Mouse (Mus musculus) spleen, adult 2 months (tissue): ENCODE results near the gene Slc31a1. TPM values are rescaled to one million over a fixed set of nuclear protein-coding genes. Genes with fewer than 3 reads are reported as not detected.

Experiments used
- DNase-seq, 2 experiments: peaks; one replicate each; pipeline versions ENCODE4 v3.0.0 to v3.0.0-alpha.2; 2012 to 2021; ENCODE audit warnings: low spot score in 2 of 2, low read depth in 1 of 2
- H3K27ac ChIP-seq: fragments of 200-500 bp; 2 replicates; pipeline ENCODE4 v1.5.1; 2012; ENCODE audit warnings: low read length, inconsistent platforms; ENCODE audit not compliant: insufficient read depth
- H3K27me3 ChIP-seq: fragments of 200-500 bp; 2 replicates; pipeline ENCODE4 v1.6.1; 2012; ENCODE audit warnings: mild to moderate bottlenecking, moderate library complexity, low read length, inconsistent platforms; ENCODE audit not compliant: control insufficient read depth, insufficient read depth
- H3K36me3 ChIP-seq: fragments of 200-500 bp; 2 replicates; pipeline ENCODE4 v1.6.1; 2012; ENCODE audit warnings: mild to moderate bottlenecking, low read length, inconsistent platforms; ENCODE audit not compliant: control insufficient read depth, insufficient read depth
- H3K4me1 ChIP-seq: fragments of 200-500 bp; 2 replicates; pipeline ENCODE4 v1.6.1; 2011; ENCODE audit warnings: inconsistent platforms; ENCODE audit not compliant: control insufficient read depth, insufficient read depth, insufficient read length
- H3K4me3 ChIP-seq: fragments of 200-500 bp; 2 replicates; pipeline ENCODE4 v1.5.1; 2011; ENCODE audit warnings: mild to moderate bottlenecking, inconsistent platforms; ENCODE audit not compliant: insufficient read depth, insufficient read length; ENCODE audit errors: extremely low read depth
- CTCF ChIP-seq: fragments of 200-500 bp; IDR thresholded peaks from 2 replicates; pipeline ENCODE4 v1.5.1; 2011; ENCODE audit warnings: mild to moderate bottlenecking, inconsistent platforms; ENCODE audit not compliant: insufficient read depth, insufficient read length, insufficient replicate concordance; ENCODE audit errors: extremely low read depth
- POLR2A ChIP-seq: fragments of 200-500 bp; IDR thresholded peaks from 2 replicates; pipeline ENCODE4 v1.6.1; 2011; ENCODE audit warnings: low read depth, low read length, inconsistent platforms
- WGBS: fragments of 180-500 bp; shearing (Covaris S2); methylation state at CpG from one replicate; pipeline ENCODE4 v1.1.7; 2018; 5-methylcytosine and 5-hydroxymethylcytosine counted together
- polyA plus RNA-seq: library from polyadenylated mRNA; depleted of rRNA; stranded (reverse); fragments of >200 nt; gene quantifications from 2 replicates; pipeline ENCODE4 v1.2.3, GENCODE M21; 2012; rRNA removed

The Slc31a1 gene
- polyA plus RNA-seq: 5.0 and 5.4 TPM in 2 replicates

GRCm38 (mm10) chr4:62360088-62360804, at the start of gene Slc31a1, which contains the start of gene Fkbp15:
Gene Slc31a1, plus strand, starts transcription at chr4:62360727.
Gene Fkbp15, minus strand, starts transcription at chr4:62360548.
- WGBS: under 1% methylated on average over 51 of the region's 51 CpGs
- TF ChIP-seq CTCF (no peak), POLR2A (peak; percentile 40)
- Histone ChIP-seq H3K36me3 (no peaks in the 10 kb centered on the region), H3K27ac (peak within 1 kb of the TSS; percentile 92), H3K27me3 (no peaks in the 10 kb centered on the region), H3K4me1 (peaks cover 10% of the 10 kb centered on the region; the same call in 1 of the 2 replicates), H3K4me3 (peak within 1 kb of the TSS; percentile 86)
- peak; percentile 95 to 96 for DNase-seq

- TF ChIP-seq CTCF (no peak), POLR2A (no peak)
- Histone ChIP-seq H3K27me3 (no peaks in the 10 kb centered on the region), H3K4me3 (no peak overlapping the region), H3K36me3 (peaks cover 29% of the 10 kb centered on the region), H3K4me1 (peaks cover 2% of the 10 kb centered on the region; the same call in 1 of the 2 replicates), H3K27ac (peak overlapping the region; percentile 8; the same call in 1 of the 2 replicates)
- peak in 1 of 2 experiments; percentile 41 for DNase-seq
- WGBS: 60% methylated on average over 2 of the region's 2 CpGs
These were observed 47.7 kb upstream of the Slc31a1 start for GRCm38 (mm10) chr4:62312821-62313220.

GRCm38 (mm10) chr4:62313641-62314211, 46.8 kb upstream of the Slc31a1 start:
- Histone ChIP-seq H3K27ac (no peak overlapping the region), H3K4me3 (no peak overlapping the region), H3K4me1 (peaks cover 2% of the 10 kb centered on the region; the same call in 1 of the 2 replicates), H3K27me3 (no peaks in the 10 kb centered on the region), H3K36me3 (peaks cover 29% of the 10 kb centered on the region)
- TF ChIP-seq CTCF (no peak), POLR2A (no peak)
- WGBS: 82% methylated on average over 9 of the region's 9 CpGs
- DNase-seq: no peak

GRCm38 (mm10) chr4:62314516-62314915, 46.0 kb upstream of the Slc31a1 start:
- TF ChIP-seq CTCF (no peak), POLR2A (no peak)
- no peaks in the 10 kb centered on the region for H3K27me3 ChIP-seq
- DNase-seq: no peak
- H3K27ac ChIP-seq: no peak overlapping the region
- 92% methylated on average over 3 of the region's 3 CpGs for WGBS
- no peak overlapping the region for H3K4me3 ChIP-seq
- peaks cover 2% of the 10 kb centered on the region; the same call in 1 of the 2 replicates for H3K4me1 ChIP-seq
- peaks cover 32% of the 10 kb centered on the region for H3K36me3 ChIP-seq

GRCm38 (mm10) chr4:62316456-62316855, 44.1 kb upstream of the Slc31a1 start:
- no peaks in the 10 kb centered on the region for H3K27me3 ChIP-seq

GRCm38 (mm10) chr4:62318294-62318693, 42.2 kb upstream of the Slc31a1 start:
- no peak for TF ChIP-seq CTCF
- TF ChIP-seq POLR2A: no peak
- 76% methylated on average over 1 of the region's 1 CpGs for WGBS
- no peak overlapping the region for H3K4me3 ChIP-seq
- H3K4me1 ChIP-seq: no peaks in the 10 kb centered on the region; the same call in 1 of the 2 replicates
- no peaks in the 10 kb centered on the region for H3K27me3 ChIP-seq
- H3K27ac ChIP-seq: no peak overlapping the region
- DNase-seq: no peak
- H3K36me3 ChIP-seq: peaks cover 40% of the 10 kb centered on the region

More at GRCm38 (mm10) chr4:62316456-62316855, 44.1 kb upstream of the Slc31a1 start:
- TF ChIP-seq POLR2A (no peak), CTCF (no peak)
- H3K36me3 ChIP-seq: peaks cover 40% of the 10 kb centered on the region
- WGBS: 60% methylated on average over 2 of the region's 2 CpGs
- H3K4me3 ChIP-seq: no peak overlapping the region
- no peak overlapping the region for H3K27ac ChIP-seq
- no peak for DNase-seq
- peaks cover 2% of the 10 kb centered on the region; the same call in 1 of the 2 replicates for H3K4me1 ChIP-seq
